Mouse (Mus musculus) lung, adult 2 months (tissue): ENCODE results near the gene Tlr8.

ENCODE experiments used
- CTCF ChIP-seq: fragments of 200-500 bp; IDR thresholded peaks from 2 replicates; pipeline ENCODE4 v1.5.1; 2011; ENCODE audit warnings: mild to moderate bottlenecking, low read length, control low read depth; ENCODE audit not compliant: insufficient read depth
- POLR2A ChIP-seq: fragments of 200-500 bp; IDR thresholded peaks from 2 replicates; pipeline ENCODE4 v1.6.1; 2011; ENCODE audit warnings: low read depth, mild to moderate bottlenecking, control low read depth, low read length, borderline replicate concordance; ENCODE audit errors: extremely low read depth

DNA sequence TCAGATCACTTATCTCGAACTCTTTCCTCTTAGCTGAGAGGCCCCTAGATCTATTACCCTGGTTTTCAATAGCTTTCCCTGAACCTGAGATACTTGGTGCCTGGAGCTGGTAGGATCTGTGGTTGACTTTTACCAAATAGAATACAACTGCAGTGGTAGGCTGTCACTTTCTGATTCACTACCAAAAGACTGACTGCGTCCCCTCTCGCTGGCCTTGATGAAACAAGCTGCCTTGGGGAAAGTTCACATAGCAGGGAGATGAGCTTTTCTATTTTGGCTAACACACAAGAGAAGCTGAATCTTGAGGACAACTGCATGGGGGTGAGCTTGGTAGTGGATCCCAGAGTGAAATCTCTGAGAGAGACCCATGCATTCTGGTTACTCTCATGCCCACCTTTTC, 22.4 kb downstream of the Tlr8 start:
- TF ChIP-seq POLR2A (no peak), CTCF (no peak)
